Mouse (Mus musculus) forebrain, embryonic 10.5 days (tissue): ENCODE data around the gene Myo1h. TPM values are rescaled to one million over a fixed set of nuclear protein-coding genes. Genes with fewer than 3 reads are reported as not detected.
A peak's percentile ranks its signal among the peaks of the same experiment; 100 is the strongest.

Experiments
- DNase-seq: peaks from one replicate; pipeline ENCODE4 v3.0.0-alpha.2; 2017; ENCODE audit warnings: low spot score; ENCODE audit errors: extremely low spot score
- H3K27ac ChIP-seq: fragments of 300-500 bp; sonication (generic); 2 replicates; pipeline ENCODE4 v1.5.1; 2016; ENCODE audit warnings: mild to moderate bottlenecking
- H3K27me3 ChIP-seq: fragments of 300-500 bp; sonication (generic); 2 replicates; pipeline ENCODE4 v1.6.1; 2016; ENCODE audit warnings: mild to moderate bottlenecking; ENCODE audit not compliant: poor library complexity, severe bottlenecking
- H3K36me3 ChIP-seq: fragments of 300-500 bp; sonication (generic); replicated peaks from 2 replicates; pipeline ENCODE4 v1.6.1; 2016; ENCODE audit warnings: mild to moderate bottlenecking, moderate library complexity
- H3K4me1 ChIP-seq: fragments of 300-500 bp; sonication (generic); 2 replicates; pipeline ENCODE4 v1.6.1; 2016
- H3K4me3 ChIP-seq: fragments of 300-500 bp; sonication (generic); 2 replicates; pipeline ENCODE4 v1.5.1; 2016; ENCODE audit warnings: mild to moderate bottlenecking, moderate library complexity
- H3K9me3 ChIP-seq: fragments of 300-500 bp; sonication (generic); 2 replicates; pipeline ENCODE4 v1.6.1; 2016; ENCODE audit warnings: mild to moderate bottlenecking, moderate library complexity
- WGBS: fragments of 180-500 bp; shearing (Covaris S2); methylation state at CpG from one replicate; pipeline ENCODE4 v1.1.7; 2016; 5-methylcytosine and 5-hydroxymethylcytosine counted together
- polyA plus RNA-seq: library from polyadenylated mRNA; unstranded; fragments of >200 nt; fragmentation: Nextera tagmentation; extraction: Ambion mirVana; gene quantifications from 2 replicates; pipeline ENCODE4 v1.2.1, GENCODE M21; 2016

Myo1h gene
- polyA plus RNA-seq, 1 experiment from 2014 or later: 0.82 TPM

GRCm38 (mm10) chr5:114371331-114371730, 82.4 kb downstream of the Myo1h start:
- H3K9me3 ChIP-seq: no peaks in the 10 kb centered on the region
- H3K27ac ChIP-seq: peak overlapping the region; percentile 65
- DNase-seq: no peak
- H3K27me3 ChIP-seq: no peaks in the 10 kb centered on the region
- peaks cover 54% of the 10 kb centered on the region for H3K4me1 ChIP-seq
- peaks cover 100% of the 10 kb centered on the region for H3K36me3 ChIP-seq
- H3K4me3 ChIP-seq: no peak overlapping the region
- 76% methylated on average over 3 of the region's 3 CpGs for WGBS

- H3K4me1 ChIP-seq: peaks cover 56% of the 10 kb centered on the region
- H3K27me3 ChIP-seq: no peaks in the 10 kb centered on the region
- peak overlapping the region; percentile 65 for H3K27ac ChIP-seq
- H3K4me3 ChIP-seq: no peak overlapping the region
- peaks cover 98% of the 10 kb centered on the region for H3K36me3 ChIP-seq
- no peak for DNase-seq
- no peaks in the 10 kb centered on the region for H3K9me3 ChIP-seq
- WGBS: 72% methylated on average over 25 of the region's 25 CpGs
These were observed 82.9 kb downstream of the Myo1h start for GRCm38 (mm10) chr5:114371731-114372473.

GRCm38 (mm10) chr5:114372565-114372964, 83.6 kb downstream of the Myo1h start:
- H3K4me1 ChIP-seq: peaks cover 61% of the 10 kb centered on the region
- no peak overlapping the region for H3K4me3 ChIP-seq
- no peaks in the 10 kb centered on the region for H3K9me3 ChIP-seq
- no peak for DNase-seq
- H3K27ac ChIP-seq: peak overlapping the region; percentile 65
- peaks cover 91% of the 10 kb centered on the region for H3K36me3 ChIP-seq
- no peaks in the 10 kb centered on the region for H3K27me3 ChIP-seq
- 36% methylated on average over 11 of the region's 11 CpGs for WGBS

- H3K9me3 ChIP-seq: no peaks in the 10 kb centered on the region
- H3K4me1 ChIP-seq: peaks cover 67% of the 10 kb centered on the region
- peak overlapping the region; percentile 65 for H3K27ac ChIP-seq
- no peak overlapping the region for H3K4me3 ChIP-seq
- WGBS: 73% methylated on average over 11 of the region's 11 CpGs
- H3K36me3 ChIP-seq: peaks cover 85% of the 10 kb centered on the region
- H3K27me3 ChIP-seq: no peaks in the 10 kb centered on the region
- no peak for DNase-seq
These were observed 84.2 kb downstream of the Myo1h start for GRCm38 (mm10) chr5:114373174-114373573.

- Histone ChIP-seq H3K4me3 (no peak overlapping the region), H3K4me1 (peaks cover 71% of the 10 kb centered on the region), H3K9me3 (no peaks in the 10 kb centered on the region), H3K27ac (0 out of 2 replicates have a peak overlapping the region, but pooled peaks have one; percentile 65), H3K36me3 (peaks cover 81% of the 10 kb centered on the region), H3K27me3 (no peaks in the 10 kb centered on the region)
- 95% methylated on average over 9 of the region's 9 CpGs for WGBS
- DNase-seq: no peak
These were observed 84.6 kb downstream of the Myo1h start for GRCm38 (mm10) chr5:114373581-114373980.

- Histone ChIP-seq H3K4me3 (no peak overlapping the region), H3K27ac (no peak overlapping the region), H3K27me3 (no peaks in the 10 kb centered on the region), H3K4me1 (peaks cover 78% of the 10 kb centered on the region), H3K36me3 (peaks cover 71% of the 10 kb centered on the region), H3K9me3 (no peaks in the 10 kb centered on the region)
- WGBS: 92% methylated on average over 23 of the region's 23 CpGs
- DNase-seq: no peak
These were observed 85.6 kb downstream of the Myo1h start for GRCm38 (mm10) chr5:114374409-114375213.

GRCm38 (mm10) chr5:114378177-114378920, 89.4 kb downstream of the Myo1h start:
- 79% methylated on average over 10 of the region's 10 CpGs for WGBS
- H3K9me3 ChIP-seq: no peaks in the 10 kb centered on the region
- peak overlapping the region; percentile 97 for H3K27ac ChIP-seq
- H3K27me3 ChIP-seq: no peaks in the 10 kb centered on the region
- peaks cover 61% of the 10 kb centered on the region for H3K4me1 ChIP-seq
- peaks cover 39% of the 10 kb centered on the region for H3K36me3 ChIP-seq
- peak overlapping the region; percentile 99 for H3K4me3 ChIP-seq
- no peak for DNase-seq

- Histone ChIP-seq H3K4me3 (peak overlapping the region; percentile 99), H3K4me1 (peaks cover 55% of the 10 kb centered on the region), H3K36me3 (peaks cover 36% of the 10 kb centered on the region), H3K27me3 (no peaks in the 10 kb centered on the region), H3K27ac (peak overlapping the region; percentile 97), H3K9me3 (no peaks in the 10 kb centered on the region)
- no peak for DNase-seq
- 27% methylated on average over 6 of the region's 6 CpGs for WGBS
These were observed 90.0 kb downstream of the Myo1h start for GRCm38 (mm10) chr5:114378936-114379335.

GRCm38 (mm10) chr5:114379763-114380162, 90.8 kb downstream of the Myo1h start:
- Histone ChIP-seq H3K9me3 (no peaks in the 10 kb centered on the region), H3K27me3 (no peaks in the 10 kb centered on the region), H3K36me3 (peaks cover 35% of the 10 kb centered on the region), H3K27ac (peak overlapping the region; percentile 97), H3K4me1 (peaks cover 50% of the 10 kb centered on the region), H3K4me3 (peak overlapping the region; percentile 99)
- DNase-seq: peak; percentile 24
- 2% methylated on average over 20 of the region's 20 CpGs for WGBS

- peak; percentile 90 for DNase-seq
- under 1% methylated on average over 74 of the region's 74 CpGs for WGBS
- H3K36me3 ChIP-seq: peaks cover 35% of the 10 kb centered on the region
- peak within 1 kb of the TSS; percentile 97 for H3K27ac ChIP-seq
- H3K4me3 ChIP-seq: peak within 1 kb of the TSS; percentile 99
- H3K9me3 ChIP-seq: no peaks in the 10 kb centered on the region
- H3K4me1 ChIP-seq: peaks cover 50% of the 10 kb centered on the region
- H3K27me3 ChIP-seq: no peaks in the 10 kb centered on the region
These were observed 91.4 kb downstream of the Myo1h start, which contains the start of the genes Kctd10 and Ube3b for GRCm38 (mm10) chr5:114380209-114381012. Kctd10 (minus strand) TSS chr5:114380508. Ube3b (plus strand) TSS chr5:114380607.

GRCm38 (mm10) chr5:114381013-114381351, 92.0 kb downstream of the Myo1h start:
- H3K36me3 ChIP-seq: peaks cover 35% of the 10 kb centered on the region
- no peak for DNase-seq
- H3K4me3 ChIP-seq: peak overlapping the region; percentile 99
- peak overlapping the region; percentile 97 for H3K27ac ChIP-seq
- peaks cover 50% of the 10 kb centered on the region for H3K4me1 ChIP-seq
- under 1% methylated on average over 18 of the region's 18 CpGs for WGBS
- H3K9me3 ChIP-seq: no peaks in the 10 kb centered on the region
- H3K27me3 ChIP-seq: no peaks in the 10 kb centered on the region
